Mouse (Mus musculus): ENCODE results near the gene Gfra1.

Gene Gfra1

DNA sequence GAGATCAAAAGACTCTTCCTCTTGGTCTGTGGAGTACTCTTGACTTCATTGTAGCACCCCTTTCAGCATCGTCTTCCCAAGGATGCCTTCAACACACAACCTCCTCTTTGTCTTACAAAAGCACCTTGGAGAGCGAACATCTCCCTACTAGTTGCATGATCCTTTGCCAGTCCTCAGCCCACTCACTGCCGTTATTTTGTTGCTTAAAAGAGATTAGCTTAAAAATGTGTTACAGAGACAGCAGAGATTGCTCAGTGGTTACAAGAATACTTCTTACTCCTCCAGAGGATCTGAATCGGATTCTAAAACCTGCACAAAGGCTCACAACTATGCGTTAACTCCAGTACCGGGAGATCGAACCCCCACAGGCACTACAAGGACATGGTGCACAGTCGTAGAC, 205.5 kb downstream of the Gfra1 start:
- no peak for DNase-seq

DNA sequence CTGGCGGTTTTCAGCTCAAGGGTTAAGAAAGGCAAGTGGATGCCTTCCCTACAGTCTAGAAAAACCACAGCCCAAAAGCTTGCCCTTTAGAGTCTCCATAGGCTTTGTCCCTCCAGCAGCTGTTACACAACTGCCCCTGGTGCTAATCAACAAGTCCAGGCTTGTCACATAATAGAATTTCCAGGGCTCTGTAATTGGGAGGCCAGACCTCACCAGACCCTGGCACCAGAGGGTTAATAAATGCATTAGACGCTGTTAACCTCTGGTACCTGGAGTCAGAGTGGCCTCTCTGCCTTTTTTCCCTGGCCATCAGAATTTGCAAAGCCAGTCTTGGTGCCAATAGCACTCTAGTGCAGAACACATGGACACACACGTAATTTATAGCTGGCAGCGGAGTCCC, 211.6 kb downstream of the Gfra1 start:
- no peak for DNase-seq

DNA sequence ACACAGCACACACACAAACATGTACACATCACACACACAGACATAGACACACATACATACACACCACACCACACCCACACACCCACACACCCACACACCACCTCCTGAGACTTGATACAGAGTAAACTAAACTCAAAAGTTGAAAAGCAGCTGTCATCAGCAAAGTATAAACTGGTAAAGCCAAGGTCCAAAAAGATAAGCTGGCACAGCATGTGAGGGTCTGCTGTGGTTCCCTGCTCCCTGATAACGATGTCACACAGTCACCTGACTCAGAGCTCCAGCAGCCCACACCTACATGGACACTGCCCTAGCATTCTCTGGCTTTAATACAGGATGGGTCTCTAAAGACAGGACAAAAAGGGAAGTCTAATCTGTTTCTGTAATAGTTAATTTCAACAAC, 212.1 kb downstream of the Gfra1 start:
- no peak for DNase-seq

DNA sequence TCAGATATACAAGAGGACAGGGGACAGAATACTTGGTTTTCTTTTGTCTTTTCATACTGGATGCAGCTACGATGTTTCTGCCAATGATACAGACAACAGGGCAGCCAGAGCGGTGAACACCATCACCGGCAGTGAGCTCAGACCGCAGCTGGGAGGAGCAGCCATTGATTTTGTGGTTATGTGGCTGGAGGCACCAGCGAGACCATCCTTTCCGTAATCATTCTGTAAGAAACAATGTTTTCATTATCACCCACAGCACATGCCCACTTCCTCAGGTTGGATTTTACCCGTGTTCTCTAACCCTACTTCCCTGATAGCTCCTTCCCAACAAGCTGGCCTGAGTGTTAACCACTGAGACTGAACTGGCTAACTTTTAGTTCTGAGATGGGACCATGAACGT, 217.4 kb downstream of the Gfra1 start:
- DNase-seq: no peak

DNA sequence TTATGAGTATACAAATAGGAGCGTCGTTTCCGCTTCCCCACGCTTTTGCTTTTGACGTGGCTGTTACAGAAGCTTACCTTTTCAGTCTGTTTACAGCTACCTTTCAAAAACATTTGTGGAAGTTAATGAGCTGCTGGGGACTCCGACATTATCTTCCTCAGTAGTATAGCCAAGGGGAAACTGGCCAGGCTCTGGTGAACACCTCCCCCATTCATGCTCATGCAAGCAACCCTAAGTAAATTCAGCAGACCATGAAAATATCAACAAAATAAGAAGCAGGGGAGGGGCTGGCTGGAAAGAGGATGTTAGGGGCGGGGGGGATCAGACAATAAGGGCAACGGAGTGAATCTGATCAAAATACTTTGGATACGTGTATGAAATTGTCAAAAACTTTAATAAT, 228.0 kb downstream of the Gfra1 start:
- no peak for DNase-seq

DNA sequence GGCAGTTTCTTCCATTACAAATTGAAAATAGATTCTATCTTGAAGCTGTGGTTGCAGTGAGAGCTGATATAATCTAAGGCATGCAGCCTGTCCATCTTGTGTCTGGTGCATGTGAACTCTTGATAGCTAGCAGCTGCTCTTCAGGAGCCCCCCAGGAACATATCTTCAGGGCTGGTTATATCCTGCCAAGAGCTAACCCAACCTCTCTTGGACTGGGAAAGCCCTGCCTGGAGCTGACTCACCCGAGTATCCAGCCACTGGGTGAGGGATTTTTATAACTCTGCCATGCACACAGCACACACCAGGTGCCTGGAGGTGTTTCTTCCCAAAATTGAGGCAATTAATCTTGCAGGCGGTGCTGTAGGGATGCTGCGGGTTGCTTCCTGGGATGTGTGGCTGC, 228.8 kb downstream of the Gfra1 start:
- no peak for DNase-seq

DNA sequence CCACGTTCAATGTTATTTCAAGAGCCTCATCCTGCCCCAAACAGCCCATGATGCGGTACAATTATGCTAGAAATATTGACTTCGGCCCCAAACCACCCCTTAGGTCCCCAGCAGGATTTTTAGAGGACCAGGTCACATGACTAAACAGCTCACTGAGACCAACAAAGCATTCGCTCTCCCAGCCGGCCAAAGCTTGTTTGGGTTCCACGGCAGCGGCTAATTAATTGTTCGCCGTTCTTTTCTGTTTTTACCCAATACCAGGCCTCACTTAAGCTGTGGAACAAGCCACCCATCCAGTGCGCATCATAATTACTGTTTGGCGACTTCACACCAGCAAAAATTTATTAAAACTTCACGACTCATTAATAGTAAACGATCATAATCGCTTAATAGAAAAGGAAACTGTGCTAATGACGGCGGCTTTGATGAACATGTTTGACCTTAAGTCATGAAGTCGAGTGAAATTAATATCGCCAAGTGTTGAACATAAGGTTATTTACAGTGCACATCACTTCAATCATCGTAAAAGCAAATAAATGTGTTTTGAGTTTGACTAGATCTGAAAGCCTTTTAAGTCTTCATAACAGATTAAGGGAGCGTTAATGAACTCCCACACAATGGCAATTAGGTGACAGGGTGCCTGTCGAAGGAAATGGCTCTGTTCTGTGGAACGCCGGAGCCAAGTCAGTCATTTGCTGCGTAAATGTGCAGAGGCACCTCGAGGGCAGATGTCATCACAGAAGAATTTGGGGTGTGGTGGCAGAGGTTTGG, 235.5 kb downstream of the Gfra1 start:
- DNase-seq: no peak

DNA sequence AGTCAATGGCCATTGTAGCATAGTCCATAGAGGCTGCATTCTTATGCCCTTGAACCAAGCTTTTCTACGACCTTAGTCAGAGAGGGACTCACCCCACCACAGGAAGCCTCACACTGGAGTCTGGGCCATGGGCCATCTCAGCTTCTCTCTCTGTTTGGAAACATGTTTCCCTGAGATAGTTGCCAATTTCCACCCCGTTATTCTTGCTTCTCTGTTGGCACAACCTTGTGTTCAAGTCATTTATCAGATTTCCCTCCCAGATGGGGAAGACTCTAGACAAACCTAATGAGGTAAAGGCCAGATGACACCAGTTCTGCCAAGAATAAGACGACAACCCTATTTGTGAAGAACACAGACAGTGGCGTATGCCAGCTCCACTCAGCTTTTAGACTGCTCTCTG, 238.1 kb downstream of the Gfra1 start:
- no peak for DNase-seq

DNA sequence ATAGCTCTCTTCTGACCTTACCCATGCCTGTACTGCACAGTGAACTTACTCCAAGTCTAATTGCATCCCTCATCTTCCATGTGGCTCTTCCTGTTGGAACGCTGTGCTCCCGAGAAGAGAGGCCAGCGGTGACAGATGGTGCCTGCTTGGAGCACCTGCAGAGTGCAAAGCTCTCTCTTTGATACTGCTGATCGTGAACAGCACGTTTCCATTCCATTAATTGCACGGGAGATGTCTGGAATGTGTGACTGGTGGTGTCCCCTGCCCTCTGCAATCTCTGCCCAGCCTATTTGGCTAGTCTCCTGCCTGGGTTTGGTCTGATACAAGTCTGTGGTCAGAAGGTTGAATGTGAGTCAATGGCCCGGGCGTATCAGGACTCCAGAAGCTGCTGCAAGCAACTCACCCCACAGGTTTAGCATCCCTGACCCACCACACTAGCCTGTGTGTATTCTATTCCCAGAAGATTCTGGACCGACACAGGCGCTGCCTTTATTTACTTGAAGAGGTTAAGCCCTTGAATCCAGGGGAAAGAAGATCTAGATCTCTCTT, 249.1 kb downstream of the Gfra1 start:
- no peak for DNase-seq

DNA sequence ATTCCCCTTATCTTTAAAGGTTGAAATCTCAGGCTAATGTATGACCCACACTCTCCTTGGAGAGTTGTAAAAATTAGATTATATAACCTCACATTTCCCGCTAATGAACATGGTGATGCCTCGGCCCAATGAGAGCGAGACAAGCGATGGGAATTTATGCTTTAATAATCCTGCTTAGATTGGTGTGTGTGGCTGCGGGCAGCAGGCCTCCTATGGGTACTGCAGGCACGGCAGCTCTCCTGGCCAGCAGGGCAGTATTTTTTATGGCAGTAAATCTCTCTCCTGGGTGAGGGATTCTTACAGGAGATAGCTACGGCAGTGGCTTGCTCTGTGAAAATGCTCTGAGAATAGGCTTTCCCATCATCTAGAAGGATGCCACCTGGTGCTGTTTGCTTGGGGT, 250.2 kb downstream of the Gfra1 start:
- no peak for DNase-seq

DNA sequence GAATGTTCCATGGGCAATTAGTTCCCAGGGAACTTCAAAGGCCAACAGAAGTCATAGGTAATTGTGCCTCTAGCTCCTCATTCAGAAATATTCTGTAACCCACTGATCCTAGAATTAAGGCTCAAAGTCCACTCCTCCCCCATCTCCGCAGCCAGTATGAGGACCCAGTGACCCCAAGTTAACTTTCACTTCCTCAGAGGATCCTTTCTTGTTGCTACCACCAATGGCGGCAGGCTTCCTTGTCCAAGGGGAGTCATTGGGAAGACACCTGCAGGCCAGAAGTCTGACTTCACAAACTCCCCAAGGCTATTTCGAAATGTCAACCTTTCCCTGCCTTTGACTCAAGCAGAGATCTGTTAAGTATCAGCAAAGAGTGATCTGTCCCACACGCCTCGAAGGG, 253.1 kb downstream of the Gfra1 start:
- DNase-seq: no peak

DNA sequence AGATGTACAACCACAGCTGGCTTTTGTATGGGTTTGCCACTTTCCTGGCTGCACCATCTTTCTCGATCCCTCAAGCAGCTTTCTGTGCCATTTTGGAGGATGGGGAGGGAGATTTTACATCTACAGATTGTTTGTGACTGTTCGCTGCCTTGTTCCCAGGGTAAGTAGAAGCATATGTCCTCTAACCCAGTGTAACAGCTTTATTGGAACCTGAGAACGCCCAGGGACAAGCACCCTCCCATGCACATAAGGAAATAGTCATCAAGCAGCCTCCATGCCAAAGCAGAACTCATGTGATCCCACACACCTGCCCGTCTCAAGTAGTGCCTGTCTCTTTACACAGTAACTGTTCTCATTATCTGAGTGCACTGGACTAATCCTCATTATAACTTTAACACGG, 256.0 kb downstream of the Gfra1 start:
- DNase-seq: no peak

DNA sequence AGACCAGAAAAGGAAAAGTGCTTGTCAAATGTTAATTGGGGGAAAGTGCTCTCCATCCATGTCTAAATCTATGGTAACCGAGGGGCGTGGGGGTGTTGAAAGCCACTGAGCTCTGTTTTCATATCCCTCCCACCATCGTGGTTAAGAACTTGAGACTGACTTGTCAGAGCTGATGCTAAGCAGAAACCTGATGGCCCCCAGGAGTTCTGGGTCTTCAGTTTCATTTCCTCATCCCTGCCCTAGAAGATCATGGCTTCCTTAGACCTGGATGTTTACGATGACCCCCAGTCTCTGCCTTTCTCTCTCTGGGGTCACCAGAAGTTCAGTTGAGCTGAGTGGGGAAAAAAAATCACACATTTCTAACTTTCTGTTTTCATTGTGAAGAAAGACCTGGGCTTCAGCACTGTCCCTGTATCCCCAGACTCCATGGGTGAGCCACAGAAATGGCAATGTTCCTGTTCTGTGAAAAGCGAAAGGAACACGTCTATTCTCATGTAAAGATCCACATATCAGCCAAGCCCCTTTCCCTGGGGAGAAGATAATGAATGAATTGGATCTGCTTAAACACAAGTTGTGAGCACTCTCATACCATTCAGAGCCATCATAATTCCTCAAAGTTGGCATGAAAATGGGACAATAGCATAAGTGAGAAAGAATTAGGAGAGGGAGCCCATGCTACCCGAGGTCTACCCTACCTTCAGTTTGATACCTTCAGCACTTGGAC, 261.8 kb downstream of the Gfra1 start:
- DNase-seq: no peak

DNA sequence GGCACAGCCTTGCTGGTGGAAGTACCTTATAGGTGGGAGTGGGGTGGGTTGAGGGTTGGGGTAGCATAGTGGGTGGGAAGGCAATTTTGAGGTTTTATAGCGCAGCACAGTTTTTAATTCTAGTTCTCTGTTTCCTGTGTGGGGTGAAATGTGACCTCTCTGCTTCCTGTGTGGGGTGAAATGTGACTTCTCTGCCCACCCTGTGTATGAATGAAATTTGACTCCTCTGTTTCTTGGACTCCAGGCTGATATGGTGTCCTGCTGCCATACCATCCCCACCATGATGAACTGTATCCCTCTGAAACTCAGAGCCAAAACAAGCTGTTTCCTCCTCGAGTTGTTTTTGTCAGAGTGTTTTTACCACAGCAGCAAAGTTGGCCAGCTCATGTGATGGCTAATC, 264.8 kb downstream of the Gfra1 start:
- no peak for DNase-seq

DNA sequence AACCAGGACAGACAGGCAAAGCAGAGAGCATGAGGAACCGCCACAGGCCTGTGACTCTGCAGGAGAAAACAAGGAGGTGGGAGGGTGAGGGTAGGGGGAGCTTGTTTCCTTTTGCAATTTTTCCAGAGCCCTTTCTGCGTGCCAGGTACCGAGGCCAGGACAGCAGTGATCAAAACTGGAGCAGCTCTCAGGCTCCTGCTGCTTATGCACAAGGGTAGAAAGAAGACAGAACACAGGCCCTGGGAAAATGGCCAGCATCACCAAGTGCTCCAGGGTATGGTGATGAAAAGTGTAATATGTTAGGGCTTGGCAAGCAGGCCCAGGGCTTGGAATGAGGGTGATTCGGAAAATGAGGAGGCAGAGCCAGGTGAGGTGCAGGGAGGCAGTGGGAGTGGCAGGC, 269.2 kb downstream of the Gfra1 start:
- no peak for DNase-seq

Data from thymus, postnatal 36 days (tissue).